Mouse (Mus musculus) megakaryocyte, embryonic 14.5 days (primary cell): ENCODE results near the gene Ppp1r32.

ENCODE experiments used
- FLI1 ChIP-seq: IDR thresholded peaks from 2 replicates; pipeline ENCODE4 v1.6.1; 2012; ENCODE audit warnings: low read length, inconsistent platforms, mixed read lengths
- GATA1 ChIP-seq: IDR thresholded peaks from 3 replicates; pipeline ENCODE4 v1.6.1; 2012; ENCODE audit warnings: mixed read lengths, low read length, inconsistent platforms, borderline replicate concordance

DNA sequence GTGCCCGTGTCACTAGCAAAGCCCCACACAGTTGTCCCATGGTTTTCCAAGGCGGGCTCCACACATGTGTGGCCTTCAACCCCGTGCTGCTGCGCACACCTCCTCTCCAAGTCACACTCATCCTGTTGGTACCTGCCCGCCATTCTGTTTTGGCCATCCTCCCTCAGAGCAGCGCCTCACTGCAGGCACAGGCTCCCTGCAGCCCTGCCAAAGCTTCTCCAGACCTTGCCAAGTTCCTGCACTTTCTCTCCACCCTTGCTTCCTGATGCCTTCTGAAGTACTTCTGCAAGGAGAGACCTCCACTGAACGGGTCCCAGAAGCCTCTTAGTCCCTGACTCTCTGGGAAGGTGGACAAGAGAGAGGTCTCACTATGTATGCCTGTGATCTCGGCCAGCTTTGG lies 53.4 kb downstream of the Ppp1r32 start:
- TF ChIP-seq GATA1, result no peak
- no peak for TF ChIP-seq FLI1
